Mouse (Mus musculus): ENCODE measurements at regions not wholly inside any gene's neighbourhood (a gene's known extent, or its start where the extent isn't known, plus 50 kb on each side); places are given as distances from the start of the nearest gene placed in this dataset.

- no peaks in the 10 kb centered on the region for H3K27me3 ChIP-seq
- no peak overlapping the region for H3K27ac ChIP-seq
- no peak for ATAC-seq (ENCODE audit: low FRiP score)
- H3K36me3 ChIP-seq, result no peaks in the 10 kb centered on the region
- H3K9me3 ChIP-seq, result no peaks in the 10 kb centered on the region
- WGBS, result 85% methylated on average over 2 of the region's 2 CpGs
- H3K9ac ChIP-seq, result no peak overlapping the region
- no peak overlapping the region for H3K4me2 ChIP-seq
- H3K4me1 ChIP-seq (replicated peaks), result no peaks in the 10 kb centered on the region
- no peak overlapping the region for H3K4me3 ChIP-seq
Measured at GRCm38 (mm10) chr3:39537515-39537914, 650.8 kb downstream of the Fat4 start.

GRCm38 (mm10) chr3:39540530-39541118 lies 653.9 kb downstream of the Fat4 start:
- Histone ChIP-seq H3K27me3 (no peaks in the 10 kb centered on the region), H3K9ac (no peak overlapping the region), H3K4me3 (no peak overlapping the region), H3K27ac (no peak overlapping the region), H3K4me2 (no peak overlapping the region), H3K4me1 (replicated peaks) (no peaks in the 10 kb centered on the region), H3K36me3 (no peaks in the 10 kb centered on the region), H3K9me3 (no peaks in the 10 kb centered on the region)
- no peak for ATAC-seq (ENCODE audit: low FRiP score)
- 79% methylated on average over 7 of the region's 7 CpGs for WGBS

DNA sequence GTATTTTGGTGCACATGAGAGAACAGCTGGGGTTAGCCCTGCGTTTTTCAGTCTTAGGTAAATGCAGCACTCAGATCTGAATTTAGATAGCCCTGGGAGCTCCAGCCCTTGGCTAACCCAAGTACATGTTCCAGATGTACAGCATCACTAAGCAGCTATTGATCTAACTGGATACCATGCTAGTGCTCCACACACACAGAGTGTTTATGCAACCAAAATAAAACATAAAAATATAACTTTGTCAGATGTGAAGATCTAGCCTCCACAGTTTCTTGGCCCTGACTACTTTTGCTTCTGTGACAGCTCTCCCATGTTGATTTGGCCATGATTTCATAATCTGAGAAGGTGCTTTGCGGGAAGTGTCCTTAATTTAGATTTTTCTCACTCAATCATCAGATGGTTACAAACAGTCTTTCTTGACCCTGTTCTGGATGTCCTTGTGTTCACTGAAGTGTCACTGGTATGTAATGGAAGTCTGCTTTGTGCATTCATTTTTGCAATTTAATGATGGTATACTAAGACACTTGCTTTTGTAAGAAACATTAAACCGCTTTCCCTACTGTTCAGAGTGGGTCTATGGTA lies 672.8 kb downstream of the Fat4 start:
- Histone ChIP-seq H3K9ac (no peak overlapping the region), H3K9me3 (no peaks in the 10 kb centered on the region), H3K36me3 (no peaks in the 10 kb centered on the region), H3K4me1 (replicated peaks) (no peaks in the 10 kb centered on the region), H3K27ac (no peak overlapping the region), H3K4me2 (no peak overlapping the region), H3K4me3 (no peak overlapping the region), H3K27me3 (no peaks in the 10 kb centered on the region)
- WGBS, result 90% methylated on average over 3 of the region's 3 CpGs
- no peak for ATAC-seq (ENCODE audit: low FRiP score)

DNA sequence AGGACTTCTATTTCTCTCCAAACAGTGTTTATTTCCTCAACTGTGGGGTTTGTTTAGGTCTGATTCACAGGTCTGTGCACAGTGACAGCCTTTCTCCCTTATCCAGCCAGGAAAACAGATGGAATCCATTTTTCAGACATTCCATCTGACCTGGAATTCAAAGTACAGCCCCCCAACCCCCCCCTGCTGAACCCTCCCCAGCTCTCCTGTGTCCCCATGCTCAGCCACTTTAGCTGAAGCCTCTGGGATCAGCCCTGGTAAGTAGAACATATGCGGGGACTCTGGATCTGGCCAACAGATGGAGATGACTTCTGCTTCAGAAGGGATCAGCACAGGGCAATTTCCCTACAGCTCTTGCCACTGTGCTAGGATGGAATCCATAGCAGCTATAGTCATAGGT lies 674.2 kb downstream of the Fat4 start:
- Histone ChIP-seq H3K27ac (no peak overlapping the region), H3K4me1 (replicated peaks) (no peaks in the 10 kb centered on the region), H3K9me3 (no peaks in the 10 kb centered on the region), H3K27me3 (no peaks in the 10 kb centered on the region), H3K4me3 (no peak overlapping the region), H3K4me2 (no peak overlapping the region), H3K36me3 (no peaks in the 10 kb centered on the region), H3K9ac (no peak overlapping the region)
- WGBS, result 87% methylated on average over 1 of the region's 1 CpGs
- ATAC-seq (ENCODE audit: low FRiP score), result no peak

GRCm38 (mm10) chr3:39571444-39572237 lies 684.9 kb downstream of the Fat4 start:
- no peak overlapping the region for H3K4me2 ChIP-seq
- ATAC-seq (ENCODE audit: low FRiP score), result no peak
- no peak overlapping the region for H3K4me3 ChIP-seq
- no peak overlapping the region for H3K9ac ChIP-seq
- H3K27ac ChIP-seq, result no peak overlapping the region
- no peaks in the 10 kb centered on the region for H3K4me1 ChIP-seq (replicated peaks)
- no peaks in the 10 kb centered on the region for H3K27me3 ChIP-seq
- no peaks in the 10 kb centered on the region for H3K9me3 ChIP-seq
- no peaks in the 10 kb centered on the region for H3K36me3 ChIP-seq
- WGBS, result 84% methylated on average over 5 of the region's 5 CpGs

- no peak for ATAC-seq (ENCODE audit: low FRiP score)
- Histone ChIP-seq H3K9me3 (no peaks in the 10 kb centered on the region), H3K36me3 (no peaks in the 10 kb centered on the region), H3K4me2 (no peak overlapping the region), H3K4me1 (replicated peaks) (no peaks in the 10 kb centered on the region), H3K9ac (no peak overlapping the region), H3K4me3 (no peak overlapping the region), H3K27ac (no peak overlapping the region), H3K27me3 (no peaks in the 10 kb centered on the region)
- 71% methylated on average over 3 of the region's 3 CpGs for WGBS
Measured at GRCm38 (mm10) chr3:39575200-39575599, 688.5 kb downstream of the Fat4 start.

GRCm38 (mm10) chr3:39591312-39591711 lies 704.6 kb downstream of the Fat4 start:
- Histone ChIP-seq H3K4me3 (no peak overlapping the region), H3K27me3 (no peaks in the 10 kb centered on the region), H3K36me3 (no peaks in the 10 kb centered on the region), H3K9ac (no peak overlapping the region), H3K4me2 (no peak overlapping the region), H3K9me3 (no peaks in the 10 kb centered on the region), H3K27ac (no peak overlapping the region), H3K4me1 (replicated peaks) (no peaks in the 10 kb centered on the region)
- 90% methylated on average over 2 of the region's 2 CpGs for WGBS
- no peak for ATAC-seq (ENCODE audit: low FRiP score)

GRCm38 (mm10) chr3:39592349-39593117 lies 705.8 kb downstream of the Fat4 start:
- Histone ChIP-seq H3K36me3 (no peaks in the 10 kb centered on the region), H3K27me3 (no peaks in the 10 kb centered on the region), H3K4me1 (replicated peaks) (no peaks in the 10 kb centered on the region), H3K9ac (no peak overlapping the region), H3K4me2 (no peak overlapping the region), H3K4me3 (no peak overlapping the region), H3K27ac (no peak overlapping the region), H3K9me3 (no peaks in the 10 kb centered on the region)
- no peak for ATAC-seq (ENCODE audit: low FRiP score)
- WGBS, result 84% methylated on average over 4 of the region's 4 CpGs

DNA sequence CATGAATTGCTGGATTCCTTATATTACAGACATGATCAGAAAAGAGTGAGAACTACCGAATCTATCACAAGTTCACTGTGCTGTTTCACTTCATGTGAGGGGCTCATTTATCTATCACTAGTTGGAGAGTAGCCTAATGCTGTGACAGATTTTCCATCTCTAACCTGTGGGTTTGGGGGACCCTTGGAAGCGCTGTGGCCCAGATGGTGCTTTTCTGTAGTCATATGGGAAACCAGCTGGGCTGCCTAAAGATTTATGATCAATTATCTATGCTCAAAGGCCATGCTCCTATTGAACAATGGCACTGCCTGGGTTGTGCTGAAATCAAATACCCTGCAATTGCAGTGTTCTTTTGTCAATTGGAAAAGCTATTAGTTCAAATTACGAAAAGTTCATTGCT lies 723.2 kb downstream of the Fat4 start:
- H3K4me3 ChIP-seq, result no peak overlapping the region
- WGBS, result 45% methylated on average over 3 of the region's 3 CpGs
- ATAC-seq (ENCODE audit: low FRiP score), result no peak; the same call in 1 of the 2 replicates
- H3K4me1 ChIP-seq (replicated peaks), result no peaks in the 10 kb centered on the region
- H3K9ac ChIP-seq, result no peak overlapping the region
- no peak overlapping the region for H3K4me2 ChIP-seq
- no peak overlapping the region for H3K27ac ChIP-seq
- no peaks in the 10 kb centered on the region for H3K27me3 ChIP-seq
- no peaks in the 10 kb centered on the region for H3K36me3 ChIP-seq
- H3K9me3 ChIP-seq, result no peaks in the 10 kb centered on the region

DNA sequence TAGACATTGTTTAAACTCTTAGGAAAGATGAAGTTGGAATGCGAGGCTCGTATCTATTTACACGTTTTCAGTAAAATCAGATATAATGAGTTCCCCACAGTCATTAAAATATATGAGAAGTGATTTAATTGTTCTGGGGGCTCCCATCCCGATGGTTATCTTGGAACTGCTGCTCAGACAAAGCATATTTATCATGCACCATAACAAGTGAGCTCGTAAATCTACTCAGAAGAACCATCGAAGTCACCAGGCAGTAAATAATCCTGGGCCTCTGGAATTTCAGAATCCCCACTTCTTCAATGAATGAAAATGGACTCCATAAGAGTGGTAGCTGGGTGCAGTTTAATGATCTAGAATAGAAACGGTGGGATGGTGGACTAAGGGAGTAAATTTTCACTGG lies 725.7 kb downstream of the Fat4 start:
- H3K27ac ChIP-seq, result no peak overlapping the region
- WGBS, result 58% methylated on average over 7 of the region's 7 CpGs
- no peak overlapping the region for H3K9ac ChIP-seq
- no peaks in the 10 kb centered on the region for H3K4me1 ChIP-seq (replicated peaks)
- ATAC-seq (ENCODE audit: low FRiP score), result no peak
- no peak overlapping the region for H3K4me3 ChIP-seq
- H3K9me3 ChIP-seq, result no peaks in the 10 kb centered on the region
- no peak overlapping the region for H3K4me2 ChIP-seq
- H3K36me3 ChIP-seq, result no peaks in the 10 kb centered on the region
- H3K27me3 ChIP-seq, result no peaks in the 10 kb centered on the region

DNA sequence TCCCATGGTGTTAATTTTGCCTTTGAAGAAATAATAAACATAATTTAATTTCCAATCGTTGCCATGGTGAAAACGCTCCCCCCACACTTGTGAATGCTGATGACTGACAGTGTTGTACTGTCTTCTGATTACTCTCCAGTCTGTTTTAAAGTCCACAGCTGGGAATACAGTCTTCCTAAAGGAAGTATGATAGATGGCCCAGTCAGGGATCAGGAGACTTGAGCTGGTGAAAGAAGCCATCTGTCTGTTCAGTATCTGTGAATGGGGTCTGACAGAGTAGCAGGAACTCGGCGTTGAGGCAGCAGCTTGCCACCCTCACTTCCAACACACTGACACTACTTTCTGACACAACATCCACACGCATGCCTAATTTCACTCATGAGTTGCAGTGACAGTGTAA lies 751.2 kb downstream of the Fat4 start:
- no peak overlapping the region for H3K4me2 ChIP-seq
- ATAC-seq (ENCODE audit: low FRiP score), result peak; percentile 84
- no peak overlapping the region for H3K9ac ChIP-seq
- peaks cover 7% of the 10 kb centered on the region; the same call in 1 of the 2 replicates for H3K4me1 ChIP-seq (replicated peaks)
- H3K4me3 ChIP-seq, result no peak overlapping the region
- 49% methylated on average over 5 of the region's 5 CpGs for WGBS
- no peaks in the 10 kb centered on the region for H3K36me3 ChIP-seq
- H3K27ac ChIP-seq, result peak overlapping the region; percentile 26; the same call in 1 of the 2 replicates
- no peaks in the 10 kb centered on the region for H3K27me3 ChIP-seq
- no peaks in the 10 kb centered on the region for H3K9me3 ChIP-seq

DNA sequence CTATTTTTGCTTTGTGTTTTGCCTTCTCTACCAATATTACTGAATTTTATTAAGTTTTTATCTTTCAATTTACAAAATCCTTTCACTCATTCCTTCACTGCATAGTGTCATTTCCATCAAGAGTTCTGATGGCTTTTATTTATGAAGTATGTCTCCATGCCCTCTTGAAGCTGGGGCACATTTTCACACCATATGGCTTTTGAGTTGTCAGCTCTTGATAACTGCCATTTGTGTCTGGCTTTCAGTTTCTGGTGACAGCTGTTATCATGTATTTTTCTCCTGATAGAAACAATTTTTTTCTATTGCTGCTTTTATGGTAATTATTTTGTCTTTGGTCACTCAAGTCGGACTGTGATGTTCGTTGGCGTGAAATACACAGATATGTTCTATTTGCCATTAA lies 756.5 kb downstream of the Fat4 start:
- Histone ChIP-seq H3K27me3 (no peaks in the 10 kb centered on the region), H3K4me3 (no peak overlapping the region), H3K4me1 (replicated peaks) (0 out of 2 replicates have a peak, but pooled peaks cover 2% of the 10 kb centered on the region), H3K27ac (no peak overlapping the region), H3K4me2 (no peak overlapping the region), H3K9me3 (no peaks in the 10 kb centered on the region), H3K9ac (no peak overlapping the region), H3K36me3 (no peaks in the 10 kb centered on the region)
- ATAC-seq (ENCODE audit: low FRiP score), result no peak
- WGBS, result 79% methylated on average over 3 of the region's 3 CpGs
